ENCODE assay signal across 9 mouse cellular contexts in genomic region chr2:30686359-30686758, GRCm38 (mm10).
DNase-seq lines count a peak whose midpoint lies in the region; ATAC-seq and TF ChIP-seq lines count a peak whose summit lies in the region.
"Had no signal": no experiment of that assay in that cellular context is flagged by ENCODE, and none has a peak within 500 bp of the region (broad histone marks: within the 10 kb centered on the region; RNA-seq: fewer than 3 reads in every experiment).

No protein-coding gene starts in this region.

- TF ChIP-seq CTCF in kidney, adult 2 months (conservative IDR thresholded peaks at IDR 0.05; ENCODE audit: insufficient read depth, insufficient read length, low read depth, low read length): no peak

- TF ChIP-seq POLR2A in kidney, adult 2 months (IDR thresholded peaks at IDR 0.05; ENCODE audit: low read depth, low read length): no peak

- H3K4me3 ChIP-seq in kidney, adult 2 months (ENCODE audit: insufficient read depth, low read depth, low read length): no peak overlapping the region
- no peak overlapping the region for H3K4me3 ChIP-seq in embryonic facial prominence, embryonic 15.5 days (replicated peaks)
- H3K4me3 ChIP-seq in hindbrain, embryonic 14.5 days (replicated peaks; ENCODE audit: low read length): no peak overlapping the region
- H3K4me3 ChIP-seq in midbrain, embryonic 15.5 days: no peak overlapping the region

- peak overlapping the region; percentile 86; the same call in 1 of the 2 replicates for H3K27ac ChIP-seq in kidney, adult 2 months (ENCODE audit: insufficient read depth, low read depth, low read length)
- H3K27ac ChIP-seq in embryonic facial prominence, embryonic 15.5 days (replicated peaks): 0 out of 2 replicates have a peak overlapping the region, but pooled peaks have one; percentile 85
- peak overlapping the region; percentile 78 for H3K27ac ChIP-seq in hindbrain, embryonic 14.5 days
- H3K27ac ChIP-seq in midbrain, embryonic 15.5 days: peak overlapping the region; percentile 78

- peaks cover 23% of the 10 kb centered on the region for H3K4me1 ChIP-seq in kidney, adult 2 months (ENCODE audit: control insufficient read depth, insufficient read depth, low read length)
- peaks cover 49% of the 10 kb centered on the region for H3K4me1 ChIP-seq in embryonic facial prominence, embryonic 15.5 days
- H3K4me1 ChIP-seq in hindbrain, embryonic 14.5 days (replicated peaks; ENCODE audit: control insufficient read depth, insufficient read depth, low read length): peaks cover 28% of the 10 kb centered on the region
- peaks cover 37% of the 10 kb centered on the region for H3K4me1 ChIP-seq in midbrain, embryonic 15.5 days

- no peak overlapping the region for H3K9ac ChIP-seq in embryonic facial prominence, embryonic 15.5 days
- no peak overlapping the region for H3K9ac ChIP-seq in hindbrain, embryonic 14.5 days
- H3K9ac ChIP-seq in midbrain, embryonic 15.5 days: no peak overlapping the region

- H3K9me3 ChIP-seq in embryonic facial prominence, embryonic 15.5 days (replicated peaks): no peaks in the 10 kb centered on the region
- H3K9me3 ChIP-seq in hindbrain, embryonic 14.5 days (ENCODE audit: control insufficient read depth, low read length): no peaks in the 10 kb centered on the region
- no peaks in the 10 kb centered on the region for H3K9me3 ChIP-seq in midbrain, embryonic 15.5 days

- WGBS in kidney, adult 2 months: 91% methylated on average over 6 of the region's 6 CpGs
- 69% methylated on average over 6 of the region's 6 CpGs for WGBS in embryonic facial prominence, embryonic 15.5 days
- 72% methylated on average over 6 of the region's 6 CpGs for WGBS in hindbrain, embryonic 14.5 days
- 70% methylated on average over 6 of the region's 6 CpGs for WGBS in midbrain, embryonic 15.5 days

- DNase-seq in kidney, adult 2 months: no peak
- DNase-seq in kidney, adult 9 months: no peak
- no peak for DNase-seq in hindbrain, embryonic 14.5 days (ENCODE audit: low spot score)
- no peak for DNase-seq in T-cell, adult 2 months (ENCODE audit: low spot score)
- DNase-seq in cerebellum, postnatal 10 days: no peak
- DNase-seq: adrenal gland, postnatal 14 days; thymus, postnatal 14 days had no signal

- H3K27me3 ChIP-seq in kidney, adult 2 months (replicated peaks; ENCODE audit: control insufficient read depth, insufficient read depth, low read length): no peaks in the 10 kb centered on the region
- H3K27me3 ChIP-seq in embryonic facial prominence, embryonic 15.5 days: no peaks in the 10 kb centered on the region
- H3K27me3 ChIP-seq in hindbrain, embryonic 14.5 days (ENCODE audit: control insufficient read depth, insufficient read depth, low read length): no peaks in the 10 kb centered on the region
- H3K27me3 ChIP-seq in midbrain, embryonic 15.5 days (replicated peaks): no peaks in the 10 kb centered on the region

- ATAC-seq in embryonic facial prominence, embryonic 15.5 days (ENCODE audit: insufficient number of reproducible peaks, low FRiP score, low TSS enrichment, low read depth): no peak
- no peak for ATAC-seq in hindbrain, embryonic 14.5 days (ENCODE audit: low FRiP score)
- ATAC-seq in midbrain, embryonic 15.5 days (replicated peaks): no peak

- no peaks in the 10 kb centered on the region for H3K36me3 ChIP-seq in kidney, adult 2 months (ENCODE audit: control insufficient read depth, insufficient read depth, low read length)
- no peaks in the 10 kb centered on the region for H3K36me3 ChIP-seq in embryonic facial prominence, embryonic 15.5 days
- no peaks in the 10 kb centered on the region for H3K36me3 ChIP-seq in hindbrain, embryonic 14.5 days (replicated peaks; ENCODE audit: control insufficient read depth, insufficient read depth)
- H3K36me3 ChIP-seq in midbrain, embryonic 15.5 days (replicated peaks): no peaks in the 10 kb centered on the region

- no peak overlapping the region for H3K4me2 ChIP-seq in embryonic facial prominence, embryonic 15.5 days (replicated peaks)
- no peak overlapping the region for H3K4me2 ChIP-seq in hindbrain, embryonic 14.5 days (replicated peaks)
- no peak overlapping the region for H3K4me2 ChIP-seq in midbrain, embryonic 15.5 days
